Mouse (Mus musculus): ENCODE measurements at regions not wholly inside any gene's neighbourhood (a gene's known extent, or its start where the extent isn't known, plus 50 kb on each side); places are given as distances from the start of the nearest gene placed in this dataset.

GRCm38 (mm10) chr17:87530818-87531410, 84.2 kb upstream of the Calm2 start:
- Histone ChIP-seq H3K27ac (ENCODE audit: insufficient read depth, low read length) (no peak overlapping the region), H3K4me3 (ENCODE audit: extremely low read depth, insufficient read depth, insufficient read length) (no peak overlapping the region), H3K27me3 (ENCODE audit: control insufficient read depth, insufficient read depth, low read length) (no peaks in the 10 kb centered on the region), H3K36me3 (ENCODE audit: control insufficient read depth, insufficient read depth, low read length) (no peaks in the 10 kb centered on the region), H3K4me1 (ENCODE audit: control insufficient read depth, insufficient read depth, insufficient read length) (no peaks in the 10 kb centered on the region; the same call in 1 of the 2 replicates)
- WGBS, result 46% methylated on average over 17 of the region's 17 CpGs
- no peak for DNase-seq (ENCODE audit: low read depth in 1 of 2, low spot score in 2 of 2)
- TF ChIP-seq CTCF (IDR thresholded peaks at IDR 0.05; ENCODE audit: extremely low read depth, insufficient read depth, insufficient read length, insufficient replicate concordance), result no peak
- no peak for TF ChIP-seq POLR2A (IDR thresholded peaks at IDR 0.05; ENCODE audit: low read depth, low read length)

GRCm38 (mm10) chr17:87531411-87532157, 84.8 kb upstream of the Calm2 start:
- no peaks in the 10 kb centered on the region; the same call in 1 of the 2 replicates for H3K4me1 ChIP-seq (ENCODE audit: control insufficient read depth, insufficient read depth, insufficient read length)
- no peaks in the 10 kb centered on the region for H3K36me3 ChIP-seq (ENCODE audit: control insufficient read depth, insufficient read depth, low read length)
- 47% methylated on average over 21 of the region's 21 CpGs for WGBS
- no peaks in the 10 kb centered on the region for H3K27me3 ChIP-seq (ENCODE audit: control insufficient read depth, insufficient read depth, low read length)
- DNase-seq (ENCODE audit: low read depth in 1 of 2, low spot score in 2 of 2), result no peak
- TF ChIP-seq CTCF (IDR thresholded peaks at IDR 0.05; ENCODE audit: extremely low read depth, insufficient read depth, insufficient read length, insufficient replicate concordance) (no peak), POLR2A (IDR thresholded peaks at IDR 0.05; ENCODE audit: low read depth, low read length) (no peak)
- no peak overlapping the region for H3K27ac ChIP-seq (ENCODE audit: insufficient read depth, low read length)
- no peak overlapping the region for H3K4me3 ChIP-seq (ENCODE audit: extremely low read depth, insufficient read depth, insufficient read length)

DNA sequence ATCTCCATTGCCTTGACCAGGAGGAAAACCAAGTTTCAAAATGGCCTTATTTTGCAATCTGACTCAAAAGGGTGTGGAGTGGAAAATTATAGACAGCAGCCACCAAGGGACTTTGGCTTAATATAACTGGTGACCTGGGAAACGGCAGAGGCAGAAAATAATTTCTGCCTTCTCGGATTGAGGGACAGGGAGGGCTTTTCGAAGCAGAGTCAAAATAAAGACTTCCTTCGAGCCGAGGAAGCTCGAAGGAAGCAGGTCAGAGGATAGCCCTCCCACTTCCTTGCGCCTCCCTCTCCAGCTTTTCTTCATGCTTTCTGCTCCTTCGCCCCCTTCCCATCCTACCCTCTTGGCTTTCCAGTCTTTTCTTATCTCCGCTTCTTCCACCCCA, 85.4 kb upstream of the Calm2 start:
- Histone ChIP-seq H3K4me3 (ENCODE audit: extremely low read depth, insufficient read depth, insufficient read length) (no peak overlapping the region), H3K27me3 (ENCODE audit: control insufficient read depth, insufficient read depth, low read length) (no peaks in the 10 kb centered on the region), H3K27ac (ENCODE audit: insufficient read depth, low read length) (no peak overlapping the region), H3K4me1 (ENCODE audit: control insufficient read depth, insufficient read depth, insufficient read length) (no peaks in the 10 kb centered on the region; the same call in 1 of the 2 replicates), H3K36me3 (ENCODE audit: control insufficient read depth, insufficient read depth, low read length) (no peaks in the 10 kb centered on the region)
- DNase-seq (ENCODE audit: low read depth in 1 of 2, low spot score in 2 of 2), result no peak
- TF ChIP-seq POLR2A (IDR thresholded peaks at IDR 0.05; ENCODE audit: low read depth, low read length) (no peak), CTCF (IDR thresholded peaks at IDR 0.05; ENCODE audit: extremely low read depth, insufficient read depth, insufficient read length, insufficient replicate concordance) (no peak)
- WGBS, result 34% methylated on average over 9 of the region's 9 CpGs

GRCm38 (mm10) chr17:87532762-87533161, 86.0 kb upstream of the Calm2 start:
- Histone ChIP-seq H3K27ac (ENCODE audit: insufficient read depth, low read length) (no peak overlapping the region), H3K4me1 (ENCODE audit: control insufficient read depth, insufficient read depth, insufficient read length) (no peaks in the 10 kb centered on the region; the same call in 1 of the 2 replicates), H3K27me3 (ENCODE audit: control insufficient read depth, insufficient read depth, low read length) (no peaks in the 10 kb centered on the region), H3K4me3 (ENCODE audit: extremely low read depth, insufficient read depth, insufficient read length) (no peak overlapping the region), H3K36me3 (ENCODE audit: control insufficient read depth, insufficient read depth, low read length) (no peaks in the 10 kb centered on the region)
- 68% methylated on average over 6 of the region's 6 CpGs for WGBS
- no peak for DNase-seq (ENCODE audit: low read depth in 1 of 2, low spot score in 2 of 2)
- TF ChIP-seq CTCF (IDR thresholded peaks at IDR 0.05; ENCODE audit: extremely low read depth, insufficient read depth, insufficient read length, insufficient replicate concordance) (no peak), POLR2A (IDR thresholded peaks at IDR 0.05; ENCODE audit: low read depth, low read length) (no peak)

DNA sequence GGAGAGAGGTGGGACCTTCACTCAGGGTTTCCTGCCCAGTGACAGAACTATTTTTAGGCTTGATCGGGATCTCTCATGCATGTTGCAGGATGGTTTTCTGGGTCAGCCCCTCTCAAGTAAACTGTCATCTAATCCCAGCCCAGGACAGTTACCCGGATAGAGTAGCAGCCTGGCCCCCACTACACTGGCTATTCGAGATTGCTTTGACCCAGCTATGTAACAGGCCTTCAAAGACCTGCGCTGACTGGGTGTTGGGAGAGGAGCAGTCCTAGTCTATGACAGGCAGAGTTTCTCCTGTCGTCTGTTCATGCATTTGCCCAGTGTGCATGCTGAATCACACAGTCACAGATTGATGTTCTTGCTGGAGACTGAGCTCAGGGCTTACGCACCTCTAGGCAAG, 86.2 kb upstream of the Epcam start:
- no peak for DNase-seq (ENCODE audit: low read depth in 1 of 2, low spot score in 2 of 2)
- no peak overlapping the region for H3K4me3 ChIP-seq (ENCODE audit: extremely low read depth, insufficient read depth, insufficient read length)
- TF ChIP-seq CTCF (IDR thresholded peaks at IDR 0.05; ENCODE audit: extremely low read depth, insufficient read depth, insufficient read length, insufficient replicate concordance) (no peak), POLR2A (IDR thresholded peaks at IDR 0.05; ENCODE audit: low read depth, low read length) (no peak)
- no peaks in the 10 kb centered on the region for H3K4me1 ChIP-seq (ENCODE audit: control insufficient read depth, insufficient read depth, insufficient read length)
- H3K27me3 ChIP-seq (ENCODE audit: control insufficient read depth, insufficient read depth, low read length), result no peaks in the 10 kb centered on the region
- H3K27ac ChIP-seq (ENCODE audit: insufficient read depth, low read length), result no peak overlapping the region
- WGBS, result 81% methylated on average over 6 of the region's 6 CpGs
- no peaks in the 10 kb centered on the region for H3K36me3 ChIP-seq (ENCODE audit: control insufficient read depth, insufficient read depth, low read length)

DNA sequence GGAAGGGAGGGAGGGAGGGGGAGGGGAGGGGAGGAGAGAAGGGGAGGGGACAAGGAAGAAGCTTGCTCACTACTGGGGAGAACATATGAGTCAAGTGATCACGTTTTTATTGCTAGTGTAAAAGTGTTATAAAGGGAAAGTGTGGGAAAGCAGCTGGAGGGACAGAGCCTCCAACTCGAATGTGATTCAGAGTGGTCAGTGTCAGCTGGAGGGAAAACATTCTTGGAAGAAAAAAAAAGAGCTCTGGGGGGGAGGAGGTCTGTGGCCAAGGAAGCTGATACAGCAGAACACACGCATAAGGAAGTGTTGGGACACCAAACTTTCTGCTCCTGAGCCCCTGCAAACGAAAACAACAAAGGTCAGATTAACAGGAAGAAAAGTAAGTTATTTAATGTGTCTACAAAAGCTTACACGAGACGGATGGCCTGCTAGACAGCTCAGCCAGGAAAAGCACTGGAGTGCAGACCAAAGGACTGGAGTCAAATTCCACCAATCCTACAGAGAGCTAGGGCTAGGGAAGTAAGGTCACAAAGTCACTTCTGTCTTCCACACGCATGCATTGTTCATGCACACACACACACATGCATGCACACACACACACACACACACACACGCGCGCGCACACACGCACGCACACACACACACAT, 85.1 kb upstream of the Epcam start:
- H3K27ac ChIP-seq (ENCODE audit: insufficient read depth, low read length), result no peak overlapping the region
- no peaks in the 10 kb centered on the region for H3K27me3 ChIP-seq (ENCODE audit: control insufficient read depth, insufficient read depth, low read length)
- H3K36me3 ChIP-seq (ENCODE audit: control insufficient read depth, insufficient read depth, low read length), result no peaks in the 10 kb centered on the region
- DNase-seq (ENCODE audit: low read depth in 1 of 2, low spot score in 2 of 2), result no peak
- no peak overlapping the region for H3K4me3 ChIP-seq (ENCODE audit: extremely low read depth, insufficient read depth, insufficient read length)
- H3K4me1 ChIP-seq (ENCODE audit: control insufficient read depth, insufficient read depth, insufficient read length), result no peaks in the 10 kb centered on the region
- 66% methylated on average over 13 of the region's 13 CpGs for WGBS
- TF ChIP-seq POLR2A (IDR thresholded peaks at IDR 0.05; ENCODE audit: low read depth, low read length) (no peak), CTCF (IDR thresholded peaks at IDR 0.05; ENCODE audit: extremely low read depth, insufficient read depth, insufficient read length, insufficient replicate concordance) (no peak)

Data from spleen, adult 2 months (tissue).